Mouse (Mus musculus): ENCODE measurements around the gene Osbpl3. TPM values are rescaled to one million over a fixed set of nuclear protein-coding genes. Genes with fewer than 3 reads are reported as not detected.

Osbpl3 gene
- polyA plus RNA-seq, 1 experiment, result 0.41 TPM

- no peak for TF ChIP-seq POLR2A (IDR thresholded peaks at IDR 0.05; ENCODE audit: control insufficient read depth, low read depth, low read length)
- no peak for TF ChIP-seq CTCF (IDR thresholded peaks at IDR 0.05; ENCODE audit: control insufficient read depth, insufficient read depth, insufficient replicate concordance, low read depth, low read length)
- H3K27ac ChIP-seq (ENCODE audit: control insufficient read depth, insufficient read depth, low read depth, low read length), result no peak overlapping the region
- no peaks in the 10 kb centered on the region for H3K4me1 ChIP-seq (ENCODE audit: control insufficient read depth, insufficient read depth, low read length)
Measured at GRCm38 (mm10) chr6:50419518-50420290, 36.3 kb downstream of the Osbpl3 start.

GRCm38 (mm10) chr6:50418951-50419350, 37.0 kb downstream of the Osbpl3 start:
- no peak overlapping the region for H3K4me3 ChIP-seq (ENCODE audit: control insufficient read depth, low read depth, low read length)

More at GRCm38 (mm10) chr6:50419518-50420290, 36.3 kb downstream of the Osbpl3 start:
- H3K27me3 ChIP-seq (ENCODE audit: control insufficient read depth, insufficient read depth, low read length), result no peaks in the 10 kb centered on the region
- no peaks in the 10 kb centered on the region for H3K36me3 ChIP-seq (ENCODE audit: control insufficient read depth, insufficient read depth, low read length)
- H3K4me3 ChIP-seq (ENCODE audit: control insufficient read depth, low read depth, low read length), result no peak overlapping the region

GRCm38 (mm10) chr6:50416854-50417253, 39.1 kb downstream of the Osbpl3 start:
- no peak for TF ChIP-seq CTCF (IDR thresholded peaks at IDR 0.05; ENCODE audit: control insufficient read depth, insufficient read depth, insufficient replicate concordance, low read depth, low read length)
- TF ChIP-seq POLR2A (IDR thresholded peaks at IDR 0.05; ENCODE audit: control insufficient read depth, low read depth, low read length), result no peak
- Histone ChIP-seq H3K36me3 (ENCODE audit: control insufficient read depth, insufficient read depth, low read length) (no peaks in the 10 kb centered on the region), H3K4me1 (ENCODE audit: control insufficient read depth, insufficient read depth, low read length) (no peaks in the 10 kb centered on the region), H3K27me3 (ENCODE audit: control insufficient read depth, insufficient read depth, low read length) (no peaks in the 10 kb centered on the region), H3K27ac (ENCODE audit: control insufficient read depth, insufficient read depth, low read depth, low read length) (no peak overlapping the region), H3K4me3 (ENCODE audit: control insufficient read depth, low read depth, low read length) (no peak overlapping the region)

More at GRCm38 (mm10) chr6:50418951-50419350, 37.0 kb downstream of the Osbpl3 start:
- no peaks in the 10 kb centered on the region for H3K27me3 ChIP-seq (ENCODE audit: control insufficient read depth, insufficient read depth, low read length)
- no peak for TF ChIP-seq POLR2A (IDR thresholded peaks at IDR 0.05; ENCODE audit: control insufficient read depth, low read depth, low read length)
- TF ChIP-seq CTCF (IDR thresholded peaks at IDR 0.05; ENCODE audit: control insufficient read depth, insufficient read depth, insufficient replicate concordance, low read depth, low read length), result no peak
- H3K27ac ChIP-seq (ENCODE audit: control insufficient read depth, insufficient read depth, low read depth, low read length), result no peak overlapping the region
- H3K36me3 ChIP-seq (ENCODE audit: control insufficient read depth, insufficient read depth, low read length), result no peaks in the 10 kb centered on the region
- no peaks in the 10 kb centered on the region for H3K4me1 ChIP-seq (ENCODE audit: control insufficient read depth, insufficient read depth, low read length)

- no peaks in the 10 kb centered on the region for H3K36me3 ChIP-seq (ENCODE audit: control insufficient read depth, insufficient read depth, low read length)
- H3K27me3 ChIP-seq (ENCODE audit: control insufficient read depth, insufficient read depth, low read length), result no peaks in the 10 kb centered on the region
- no peak overlapping the region for H3K4me3 ChIP-seq (ENCODE audit: control insufficient read depth, low read depth, low read length)
- no peak overlapping the region for H3K27ac ChIP-seq (ENCODE audit: control insufficient read depth, insufficient read depth, low read depth, low read length)
- no peaks in the 10 kb centered on the region for H3K4me1 ChIP-seq (ENCODE audit: control insufficient read depth, insufficient read depth, low read length)
- TF ChIP-seq CTCF (IDR thresholded peaks at IDR 0.05; ENCODE audit: control insufficient read depth, insufficient read depth, insufficient replicate concordance, low read depth, low read length) (no peak), POLR2A (IDR thresholded peaks at IDR 0.05; ENCODE audit: control insufficient read depth, low read depth, low read length) (no peak)
Measured at GRCm38 (mm10) chr6:50415431-50415830, 40.6 kb downstream of the Osbpl3 start.

- Histone ChIP-seq H3K4me1 (ENCODE audit: control insufficient read depth, insufficient read depth, low read length) (no peaks in the 10 kb centered on the region), H3K27me3 (ENCODE audit: control insufficient read depth, insufficient read depth, low read length) (no peaks in the 10 kb centered on the region), H3K36me3 (ENCODE audit: control insufficient read depth, insufficient read depth, low read length) (no peaks in the 10 kb centered on the region), H3K4me3 (ENCODE audit: control insufficient read depth, low read depth, low read length) (no peak overlapping the region), H3K27ac (ENCODE audit: control insufficient read depth, insufficient read depth, low read depth, low read length) (no peak overlapping the region)
- TF ChIP-seq POLR2A (IDR thresholded peaks at IDR 0.05; ENCODE audit: control insufficient read depth, low read depth, low read length), result no peak
- no peak for TF ChIP-seq CTCF (IDR thresholded peaks at IDR 0.05; ENCODE audit: control insufficient read depth, insufficient read depth, insufficient replicate concordance, low read depth, low read length)
Measured at GRCm38 (mm10) chr6:50414547-50414946, 41.5 kb downstream of the Osbpl3 start.

- Histone ChIP-seq H3K27me3 (ENCODE audit: control insufficient read depth, insufficient read depth, low read length) (no peaks in the 10 kb centered on the region), H3K4me1 (ENCODE audit: control insufficient read depth, insufficient read depth, low read length) (no peaks in the 10 kb centered on the region), H3K27ac (ENCODE audit: control insufficient read depth, insufficient read depth, low read depth, low read length) (no peak overlapping the region), H3K4me3 (ENCODE audit: control insufficient read depth, low read depth, low read length) (no peak overlapping the region), H3K36me3 (ENCODE audit: control insufficient read depth, insufficient read depth, low read length) (no peaks in the 10 kb centered on the region)
- TF ChIP-seq POLR2A (IDR thresholded peaks at IDR 0.05; ENCODE audit: control insufficient read depth, low read depth, low read length), result no peak
- no peak for TF ChIP-seq CTCF (IDR thresholded peaks at IDR 0.05; ENCODE audit: control insufficient read depth, insufficient read depth, insufficient replicate concordance, low read depth, low read length)
Measured at GRCm38 (mm10) chr6:50413381-50413780, 42.6 kb downstream of the Osbpl3 start.

GRCm38 (mm10) chr6:50412174-50412573, 43.8 kb downstream of the Osbpl3 start:
- no peaks in the 10 kb centered on the region for H3K27me3 ChIP-seq (ENCODE audit: control insufficient read depth, insufficient read depth, low read length)
- TF ChIP-seq CTCF (IDR thresholded peaks at IDR 0.05; ENCODE audit: control insufficient read depth, insufficient read depth, insufficient replicate concordance, low read depth, low read length) (no peak), POLR2A (IDR thresholded peaks at IDR 0.05; ENCODE audit: control insufficient read depth, low read depth, low read length) (no peak)
- H3K36me3 ChIP-seq (ENCODE audit: control insufficient read depth, insufficient read depth, low read length), result no peaks in the 10 kb centered on the region
- H3K4me1 ChIP-seq (ENCODE audit: control insufficient read depth, insufficient read depth, low read length), result no peaks in the 10 kb centered on the region
- no peak overlapping the region for H3K27ac ChIP-seq (ENCODE audit: control insufficient read depth, insufficient read depth, low read depth, low read length)
- no peak overlapping the region for H3K4me3 ChIP-seq (ENCODE audit: control insufficient read depth, low read depth, low read length)
